Mouse (Mus musculus): ENCODE data around the gene Pik3ap1. TPM values are rescaled to one million over a fixed set of nuclear protein-coding genes. Genes with fewer than 3 reads are reported as not detected.
A peak's percentile ranks its signal among the peaks of the same experiment; 100 is the strongest.

Gene Pik3ap1
- polyA plus RNA-seq, 1 experiment = not detected

GRCm38 (mm10) chr19:41284515-41284914 is 100.4 kb downstream of the Pik3ap1 start:
- H3K4me3 ChIP-seq = no peak overlapping the region
- H3K36me3 ChIP-seq (ENCODE audit: control insufficient read depth, insufficient read depth) = no peaks in the 10 kb centered on the region
- TF ChIP-seq REST (IDR thresholded peaks at IDR 0.05; ENCODE audit: insufficient read depth, insufficient read length) (no peak), CEBPB (IDR thresholded peaks at IDR 0.05; ENCODE audit: insufficient read depth, poor library complexity, severe bottlenecking) (no peak), POLR2A (IDR thresholded peaks at IDR 0.05; ENCODE audit: insufficient read length, low read depth) (no peak), E2F4 (IDR thresholded peaks at IDR 0.05; ENCODE audit: insufficient read depth) (no peak), SRF (IDR thresholded peaks at IDR 0.05; ENCODE audit: control insufficient read depth, insufficient read length, low read depth) (no peak), TCF3 (IDR thresholded peaks at IDR 0.05; ENCODE audit: insufficient read length, low read depth) (peak; percentile 28), MAX (IDR thresholded peaks at IDR 0.05; ENCODE audit: low read depth) (no peak), TCF12 (IDR thresholded peaks at IDR 0.05; ENCODE audit: insufficient read depth, poor library complexity, severe bottlenecking) (peak; percentile 7), USF1 (IDR thresholded peaks at IDR 0.05; ENCODE audit: low read depth) (no peak), POLR2AphosphoS2 (IDR thresholded peaks at IDR 0.05; ENCODE audit: insufficient read length, low read depth) (no peak), MYOG (IDR thresholded peaks at IDR 0.05; ENCODE audit: control insufficient read depth in 1 of 3, insufficient read depth in 1 of 3, insufficient read length in 2 of 3, low read depth in 2 of 3) (peak; percentile 25 to 58 (median 50)), MYOD1 (IDR thresholded peaks at IDR 0.05; ENCODE audit: control insufficient read depth in 1 of 3, insufficient read length in 2 of 3, low read depth in 2 of 3) (peak in 2 of 3 experiments; percentile 64 to 68)
- no peak overlapping the region for H3ac ChIP-seq (ENCODE audit: control insufficient read depth, insufficient read length)
- no peaks in the 10 kb centered on the region for H3K79me2 ChIP-seq (ENCODE audit: control insufficient read depth, insufficient read depth)
- H3K27me3 ChIP-seq (ENCODE audit: control insufficient read depth, insufficient read depth, insufficient read length) = peaks cover 6% of the 10 kb centered on the region
- H3K4me2 ChIP-seq (ENCODE audit: low read depth) = no peak overlapping the region

GRCm38 (mm10) chr19:41282718-41283117 is 102.2 kb downstream of the Pik3ap1 start:
- Histone ChIP-seq H3ac (ENCODE audit: control insufficient read depth, insufficient read length) (no peak overlapping the region), H3K4me3 (no peak overlapping the region), H3K27me3 (ENCODE audit: control insufficient read depth, insufficient read depth, insufficient read length) (peaks cover 17% of the 10 kb centered on the region), H3K36me3 (ENCODE audit: control insufficient read depth, insufficient read depth) (no peaks in the 10 kb centered on the region), H3K4me2 (ENCODE audit: low read depth) (no peak overlapping the region), H3K79me2 (ENCODE audit: control insufficient read depth, insufficient read depth) (no peaks in the 10 kb centered on the region)
- TF ChIP-seq TCF3 (IDR thresholded peaks at IDR 0.05; ENCODE audit: insufficient read length, low read depth) = no peak
- TF ChIP-seq USF1 (IDR thresholded peaks at IDR 0.05; ENCODE audit: low read depth) = no peak
- TF ChIP-seq SRF (IDR thresholded peaks at IDR 0.05; ENCODE audit: control insufficient read depth, insufficient read length, low read depth) = no peak
- no peak for TF ChIP-seq MAX (IDR thresholded peaks at IDR 0.05; ENCODE audit: low read depth)
- no peak for TF ChIP-seq TCF12 (IDR thresholded peaks at IDR 0.05; ENCODE audit: insufficient read depth, poor library complexity, severe bottlenecking)
- TF ChIP-seq REST (IDR thresholded peaks at IDR 0.05; ENCODE audit: insufficient read depth, insufficient read length) = no peak
- TF ChIP-seq E2F4 (IDR thresholded peaks at IDR 0.05; ENCODE audit: insufficient read depth) = no peak
- no peak for TF ChIP-seq MYOG (IDR thresholded peaks at IDR 0.05; ENCODE audit: control insufficient read depth in 1 of 3, insufficient read depth in 1 of 3, insufficient read length in 2 of 3, low read depth in 2 of 3)
- TF ChIP-seq POLR2A (IDR thresholded peaks at IDR 0.05; ENCODE audit: insufficient read length, low read depth) = no peak
- TF ChIP-seq POLR2AphosphoS2 (IDR thresholded peaks at IDR 0.05; ENCODE audit: insufficient read length, low read depth) = no peak

GRCm38 (mm10) chr19:41282216-41282615 is 102.7 kb downstream of the Pik3ap1 start:
- no peak overlapping the region for H3ac ChIP-seq (ENCODE audit: control insufficient read depth, insufficient read length)
- no peak overlapping the region for H3K4me2 ChIP-seq (ENCODE audit: low read depth)
- H3K79me2 ChIP-seq (ENCODE audit: control insufficient read depth, insufficient read depth) = no peaks in the 10 kb centered on the region
- no peaks in the 10 kb centered on the region for H3K36me3 ChIP-seq (ENCODE audit: control insufficient read depth, insufficient read depth)
- peaks cover 13% of the 10 kb centered on the region for H3K27me3 ChIP-seq (ENCODE audit: control insufficient read depth, insufficient read depth, insufficient read length)
- no peak for TF ChIP-seq TCF3 (IDR thresholded peaks at IDR 0.05; ENCODE audit: insufficient read length, low read depth)
- no peak for TF ChIP-seq REST (IDR thresholded peaks at IDR 0.05; ENCODE audit: insufficient read depth, insufficient read length)
- no peak for TF ChIP-seq USF1 (IDR thresholded peaks at IDR 0.05; ENCODE audit: low read depth)
- no peak overlapping the region for H3K4me3 ChIP-seq

- Histone ChIP-seq H3K27me3 (ENCODE audit: control insufficient read depth, insufficient read depth, insufficient read length) (peaks cover 11% of the 10 kb centered on the region), H3ac (ENCODE audit: control insufficient read depth, insufficient read length) (no peak overlapping the region), H3K36me3 (ENCODE audit: control insufficient read depth, insufficient read depth) (no peaks in the 10 kb centered on the region), H3K4me3 (no peak overlapping the region), H3K4me2 (ENCODE audit: low read depth) (no peak overlapping the region), H3K79me2 (ENCODE audit: control insufficient read depth, insufficient read depth) (no peaks in the 10 kb centered on the region)
- TF ChIP-seq MAX (IDR thresholded peaks at IDR 0.05; ENCODE audit: low read depth) (no peak), MYOG (IDR thresholded peaks at IDR 0.05; ENCODE audit: control insufficient read depth in 1 of 3, insufficient read depth in 1 of 3, insufficient read length in 2 of 3, low read depth in 2 of 3) (peak in 1 of 3 experiments; percentile 65), TCF3 (IDR thresholded peaks at IDR 0.05; ENCODE audit: insufficient read length, low read depth) (no peak), MYOD1 (IDR thresholded peaks at IDR 0.05; ENCODE audit: control insufficient read depth in 1 of 3, insufficient read length in 2 of 3, low read depth in 2 of 3) (peak in 2 of 3 experiments; percentile 59 to 67)
Measured at GRCm38 (mm10) chr19:41279724-41280244, 105.1 kb downstream of the Pik3ap1 start.

- H3K4me3 ChIP-seq = no peak overlapping the region
- peaks cover 11% of the 10 kb centered on the region for H3K27me3 ChIP-seq (ENCODE audit: control insufficient read depth, insufficient read depth, insufficient read length)
- H3K4me2 ChIP-seq (ENCODE audit: low read depth) = no peak overlapping the region
- no peaks in the 10 kb centered on the region for H3K36me3 ChIP-seq (ENCODE audit: control insufficient read depth, insufficient read depth)
- no peak overlapping the region for H3ac ChIP-seq (ENCODE audit: control insufficient read depth, insufficient read length)
- H3K79me2 ChIP-seq (ENCODE audit: control insufficient read depth, insufficient read depth) = no peaks in the 10 kb centered on the region
- TF ChIP-seq E2F4 (IDR thresholded peaks at IDR 0.05; ENCODE audit: insufficient read depth) = no peak
- no peak for TF ChIP-seq POLR2AphosphoS2 (IDR thresholded peaks at IDR 0.05; ENCODE audit: insufficient read length, low read depth)
- no peak for TF ChIP-seq TCF3 (IDR thresholded peaks at IDR 0.05; ENCODE audit: insufficient read length, low read depth)
- TF ChIP-seq POLR2A (IDR thresholded peaks at IDR 0.05; ENCODE audit: insufficient read length, low read depth) = no peak
- TF ChIP-seq REST (IDR thresholded peaks at IDR 0.05; ENCODE audit: insufficient read depth, insufficient read length) = no peak
- no peak for TF ChIP-seq TCF12 (IDR thresholded peaks at IDR 0.05; ENCODE audit: insufficient read depth, poor library complexity, severe bottlenecking)
- TF ChIP-seq MYOD1 (IDR thresholded peaks at IDR 0.05; ENCODE audit: control insufficient read depth in 1 of 3, insufficient read length in 2 of 3, low read depth in 2 of 3) = no peak
- TF ChIP-seq SRF (IDR thresholded peaks at IDR 0.05; ENCODE audit: control insufficient read depth, insufficient read length, low read depth) = no peak
- no peak for TF ChIP-seq MYOG (IDR thresholded peaks at IDR 0.05; ENCODE audit: control insufficient read depth in 1 of 3, insufficient read depth in 1 of 3, insufficient read length in 2 of 3, low read depth in 2 of 3)
- TF ChIP-seq CEBPB (IDR thresholded peaks at IDR 0.05; ENCODE audit: insufficient read depth, poor library complexity, severe bottlenecking) = no peak
- no peak for TF ChIP-seq MAX (IDR thresholded peaks at IDR 0.05; ENCODE audit: low read depth)
- no peak for TF ChIP-seq USF1 (IDR thresholded peaks at IDR 0.05; ENCODE audit: low read depth)
Measured at GRCm38 (mm10) chr19:41278606-41279005, 106.3 kb downstream of the Pik3ap1 start.
